Mouse (Mus musculus) brain, embryonic 14.5 days (tissue): ENCODE measurements at regions not wholly inside any gene's neighbourhood (a gene's known extent, or its start where the extent isn't known, plus 50 kb on each side); places are given as distances from the start of the nearest gene placed in this dataset.

ENCODE experiments used
- CTCF ChIP-seq: fragments of 200-500 bp; IDR thresholded peaks from 2 replicates; pipeline ENCODE4 v1.5.1; 2012; ENCODE audit warnings: inconsistent platforms, mild to moderate bottlenecking, moderate library complexity, borderline replicate concordance; ENCODE audit not compliant: insufficient read depth, insufficient read length; ENCODE audit errors: extremely low read depth
- POLR2A ChIP-seq: fragments of 200-500 bp; IDR thresholded peaks from 2 replicates; pipeline ENCODE4 v1.6.1; 2012; ENCODE audit warnings: mild to moderate bottlenecking, inconsistent platforms, borderline replicate concordance; ENCODE audit not compliant: poor library complexity, insufficient read depth, insufficient read length, severe bottlenecking; ENCODE audit errors: extremely low read depth

DNA sequence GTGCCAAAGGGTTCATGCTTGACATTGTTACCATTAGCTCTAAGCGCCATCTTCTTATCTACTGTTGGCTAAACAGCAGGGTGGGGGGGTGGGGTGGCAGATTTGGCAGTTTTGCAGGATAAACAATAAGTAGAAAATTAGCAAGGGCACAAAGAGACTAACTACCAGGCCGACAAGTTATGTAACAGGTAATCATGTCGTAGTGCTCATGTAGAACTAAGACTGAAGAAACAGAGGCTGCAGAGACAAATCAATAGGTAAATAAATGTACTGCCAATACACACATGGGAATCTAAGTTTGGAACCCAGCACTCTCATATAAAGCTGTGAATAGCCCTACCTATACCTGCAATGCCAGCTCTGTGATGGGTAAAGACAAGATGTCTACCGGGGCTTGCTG, 225.1 kb downstream of the Lipi start:
- TF ChIP-seq POLR2A (no peak), CTCF (no peak)
